Mouse (Mus musculus): Measurements from ENCODE around the gene Fbxw7. TPM values are rescaled to one million over a fixed set of nuclear protein-coding genes. Genes with fewer than 3 reads are reported as not detected.

The Fbxw7 gene
- polyA plus RNA-seq, 1 experiment = 6.8 TPM

DNA sequence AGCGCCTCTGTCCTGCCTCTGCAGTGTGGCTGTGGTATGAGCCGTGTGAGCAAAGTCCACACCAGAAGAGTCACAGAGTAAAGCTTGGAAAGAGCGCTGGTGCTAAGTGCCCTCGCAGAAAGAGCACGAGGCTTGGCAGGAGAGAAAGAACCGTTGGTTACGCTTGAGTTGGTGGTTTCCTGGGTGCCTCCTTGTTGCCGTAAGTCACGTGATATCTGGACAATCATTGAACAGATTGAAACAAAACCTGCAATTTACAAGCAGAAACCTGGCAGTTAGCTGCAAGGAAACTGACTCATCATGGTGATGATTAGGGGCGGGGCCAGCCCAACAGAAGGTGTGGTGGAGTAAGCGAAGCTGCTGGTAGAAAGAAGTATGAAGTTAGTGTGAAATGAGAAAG, 207.7 kb downstream of the Fbxw7 start:
- TF ChIP-seq USF1 (IDR thresholded peaks at IDR 0.05; ENCODE audit: low read depth) = no peak
- TF ChIP-seq POLR2A (IDR thresholded peaks at IDR 0.05; ENCODE audit: insufficient read length, low read depth) = no peak
- no peak for TF ChIP-seq MYOD1 (IDR thresholded peaks at IDR 0.05; ENCODE audit: control insufficient read depth in 1 of 3, insufficient read length in 2 of 3, low read depth in 2 of 3)
- TF ChIP-seq REST (IDR thresholded peaks at IDR 0.05; ENCODE audit: insufficient read depth, insufficient read length) = no peak
- TF ChIP-seq POLR2AphosphoS2 (IDR thresholded peaks at IDR 0.05; ENCODE audit: insufficient read length, low read depth) = no peak
- TF ChIP-seq E2F4 (IDR thresholded peaks at IDR 0.05; ENCODE audit: insufficient read depth) = no peak
- TF ChIP-seq SRF (IDR thresholded peaks at IDR 0.05; ENCODE audit: control insufficient read depth, insufficient read length, low read depth) = no peak
- Histone ChIP-seq H3K27me3 (ENCODE audit: control insufficient read depth, insufficient read depth, insufficient read length) (peaks cover 4% of the 10 kb centered on the region), H3K4me3 (no peak overlapping the region), H3K36me3 (ENCODE audit: control insufficient read depth, insufficient read depth) (no peaks in the 10 kb centered on the region), H3K79me2 (ENCODE audit: control insufficient read depth, insufficient read depth) (no peaks in the 10 kb centered on the region), H3ac (ENCODE audit: control insufficient read depth, insufficient read length) (no peak overlapping the region), H3K4me2 (ENCODE audit: low read depth) (no peak overlapping the region)

DNA sequence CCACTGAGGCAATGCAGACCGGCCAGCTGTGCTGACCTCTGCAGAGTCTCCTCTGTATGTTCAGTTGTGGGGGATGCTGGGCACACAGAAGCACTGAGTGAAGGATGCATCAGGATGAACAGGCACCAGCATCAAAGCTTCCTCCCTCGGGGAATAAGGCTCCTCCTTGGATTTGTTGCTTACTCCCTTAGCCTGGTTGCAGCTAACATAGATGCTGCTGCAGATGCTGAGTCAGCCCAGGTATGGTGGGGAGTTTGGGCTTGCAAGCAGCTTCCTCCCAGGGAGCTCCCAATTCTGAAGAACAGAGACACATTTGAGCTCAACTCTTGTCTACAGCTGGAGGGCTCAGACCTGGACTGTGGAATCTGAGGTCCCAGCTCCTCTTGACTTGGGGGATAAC, 209.2 kb downstream of the Fbxw7 start:
- H3K27me3 ChIP-seq (ENCODE audit: control insufficient read depth, insufficient read depth, insufficient read length) = peaks cover 4% of the 10 kb centered on the region
- no peak overlapping the region for H3K4me3 ChIP-seq
- no peak overlapping the region for H3K4me2 ChIP-seq (ENCODE audit: low read depth)
- no peaks in the 10 kb centered on the region for H3K36me3 ChIP-seq (ENCODE audit: control insufficient read depth, insufficient read depth)
- no peaks in the 10 kb centered on the region for H3K79me2 ChIP-seq (ENCODE audit: control insufficient read depth, insufficient read depth)
- TF ChIP-seq MYOD1 (IDR thresholded peaks at IDR 0.05; ENCODE audit: control insufficient read depth in 1 of 3, insufficient read length in 2 of 3, low read depth in 2 of 3) = no peak
- no peak for TF ChIP-seq MYOG (IDR thresholded peaks at IDR 0.05; ENCODE audit: control insufficient read depth in 1 of 3, insufficient read depth in 1 of 3, insufficient read length in 2 of 3, low read depth in 2 of 3)
- TF ChIP-seq CEBPB (IDR thresholded peaks at IDR 0.05; ENCODE audit: insufficient read depth, poor library complexity, severe bottlenecking) = no peak
- no peak for TF ChIP-seq E2F4 (IDR thresholded peaks at IDR 0.05; ENCODE audit: insufficient read depth)
- TF ChIP-seq POLR2A (IDR thresholded peaks at IDR 0.05; ENCODE audit: insufficient read length, low read depth) = no peak
- TF ChIP-seq TCF12 (IDR thresholded peaks at IDR 0.05; ENCODE audit: insufficient read depth, poor library complexity, severe bottlenecking) = no peak
- no peak for TF ChIP-seq USF1 (IDR thresholded peaks at IDR 0.05; ENCODE audit: low read depth)
- no peak for TF ChIP-seq TCF3 (IDR thresholded peaks at IDR 0.05; ENCODE audit: insufficient read length, low read depth)
- no peak for TF ChIP-seq SRF (IDR thresholded peaks at IDR 0.05; ENCODE audit: control insufficient read depth, insufficient read length, low read depth)
- TF ChIP-seq REST (IDR thresholded peaks at IDR 0.05; ENCODE audit: insufficient read depth, insufficient read length) = no peak
- no peak for TF ChIP-seq POLR2AphosphoS2 (IDR thresholded peaks at IDR 0.05; ENCODE audit: insufficient read length, low read depth)
- TF ChIP-seq MAX (IDR thresholded peaks at IDR 0.05; ENCODE audit: low read depth) = no peak
- no peak overlapping the region for H3ac ChIP-seq (ENCODE audit: control insufficient read depth, insufficient read length)

DNA sequence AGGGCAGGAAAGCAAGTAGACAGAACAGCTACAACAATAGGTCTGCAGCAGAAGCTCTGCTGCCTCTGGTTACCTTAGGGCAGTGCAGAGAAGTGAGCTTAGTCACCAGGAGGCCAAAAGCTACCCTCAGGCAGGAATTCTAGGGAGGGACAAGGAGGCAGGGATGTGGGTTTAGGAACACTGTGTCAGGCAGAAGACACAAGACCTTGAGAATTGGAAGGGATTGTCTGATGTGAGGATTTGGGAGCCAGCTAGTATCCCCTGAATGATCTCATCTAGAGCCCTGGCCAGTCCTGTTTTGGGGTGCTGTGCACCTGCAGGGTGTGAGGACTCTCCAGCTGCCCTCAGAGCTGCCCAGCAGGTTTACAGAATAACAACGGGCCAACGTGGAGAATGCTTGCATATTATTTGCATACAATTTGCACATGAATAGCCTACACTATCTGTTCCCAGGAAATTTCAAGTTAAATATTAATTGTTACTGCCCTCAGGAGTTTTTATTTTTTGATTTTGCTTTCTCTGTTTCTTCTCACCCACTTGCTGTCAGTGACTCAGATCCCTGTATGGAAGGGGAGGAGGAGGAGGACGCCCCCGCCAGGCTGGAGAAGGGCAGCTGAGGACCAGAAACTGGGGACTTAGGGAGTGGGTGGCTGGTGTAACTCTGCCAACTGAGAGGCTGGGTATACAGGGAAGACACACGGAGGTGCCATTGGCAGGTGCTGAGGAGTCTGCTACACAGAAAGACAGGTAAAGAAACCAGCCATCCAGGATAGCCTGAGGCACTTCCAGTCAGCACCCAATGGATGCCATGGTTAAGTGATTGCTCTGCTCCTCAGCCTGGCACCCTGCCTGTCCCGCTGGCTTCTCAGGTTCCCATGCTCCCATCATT, 210.0 kb downstream of the Fbxw7 start:
- TF ChIP-seq USF1 (IDR thresholded peaks at IDR 0.05; ENCODE audit: low read depth) (no peak), MYOG (IDR thresholded peaks at IDR 0.05; ENCODE audit: control insufficient read depth in 1 of 3, insufficient read depth in 1 of 3, insufficient read length in 2 of 3, low read depth in 2 of 3) (no peak), REST (IDR thresholded peaks at IDR 0.05; ENCODE audit: insufficient read depth, insufficient read length) (no peak), TCF3 (IDR thresholded peaks at IDR 0.05; ENCODE audit: insufficient read length, low read depth) (no peak), TCF12 (IDR thresholded peaks at IDR 0.05; ENCODE audit: insufficient read depth, poor library complexity, severe bottlenecking) (no peak), SRF (IDR thresholded peaks at IDR 0.05; ENCODE audit: control insufficient read depth, insufficient read length, low read depth) (no peak), E2F4 (IDR thresholded peaks at IDR 0.05; ENCODE audit: insufficient read depth) (no peak), POLR2AphosphoS2 (IDR thresholded peaks at IDR 0.05; ENCODE audit: insufficient read length, low read depth) (no peak), MAX (IDR thresholded peaks at IDR 0.05; ENCODE audit: low read depth) (no peak)
- Histone ChIP-seq H3K36me3 (ENCODE audit: control insufficient read depth, insufficient read depth) (no peaks in the 10 kb centered on the region), H3K4me3 (no peak overlapping the region), H3ac (ENCODE audit: control insufficient read depth, insufficient read length) (no peak overlapping the region), H3K79me2 (ENCODE audit: control insufficient read depth, insufficient read depth) (no peaks in the 10 kb centered on the region), H3K27me3 (ENCODE audit: control insufficient read depth, insufficient read depth, insufficient read length) (peaks cover 4% of the 10 kb centered on the region), H3K4me2 (ENCODE audit: low read depth) (no peak overlapping the region)

Other genes starting within 250 kb of the Fbxw7 start
- 28.2 TPM for gene Arfip1, start 232.6 kb upstream of the Fbxw7 start, polyA plus RNA-seq (2012; fragmentation: generic; extraction: Trizol)
- gene Tigd4, start 221.7 kb upstream of the Fbxw7 start, polyA plus RNA-seq (2012; fragmentation: generic; extraction: Trizol) = 0.01 TPM
- 0.16 TPM for gene Tmem154, start 149.1 kb upstream of the Fbxw7 start, polyA plus RNA-seq (2012; fragmentation: generic; extraction: Trizol)